Mouse (Mus musculus) embryonic facial prominence, embryonic 14.5 days (tissue): Measurements from ENCODE around the gene Stat5b. TPM values are rescaled to one million over a fixed set of nuclear protein-coding genes. Genes with fewer than 3 reads are reported as not detected.

Source experiments
- ATAC-seq: fragments of 200-750 bp; cut with Nextera tagmentation; 2 replicates; pipeline ENCODE4 v1.8.0; 2017; ENCODE audit warnings: low read depth, moderate number of reproducible peaks, moderate TSS enrichment
- DNase-seq: peaks from one replicate; pipeline ENCODE4 v3.0.0-alpha.2; 2015; ENCODE audit warnings: low spot score
- H3K27ac ChIP-seq: fragments of 300-500 bp; sonication (generic); replicated peaks from 2 replicates; pipeline ENCODE4 v1.5.1; 2014; ENCODE audit warnings: low read depth, mild to moderate bottlenecking, low read length, moderate library complexity
- H3K27me3 ChIP-seq: fragments of 300-500 bp; sonication (generic); replicated peaks from 2 replicates; pipeline ENCODE4 v1.6.1; 2014; ENCODE audit warnings: low read length; ENCODE audit not compliant: control insufficient read depth, insufficient read depth
- H3K36me3 ChIP-seq: fragments of 300-500 bp; sonication (generic); 2 replicates; pipeline ENCODE4 v1.6.1; 2014; ENCODE audit warnings: low read length, mixed read lengths; ENCODE audit not compliant: control insufficient read depth, insufficient read depth
- H3K4me1 ChIP-seq: fragments of 300-500 bp; sonication (generic); 2 replicates; pipeline ENCODE4 v1.6.1; 2014; ENCODE audit warnings: antibody characterized with exemption, low read length; ENCODE audit not compliant: control insufficient read depth, insufficient read depth
- H3K4me2 ChIP-seq: fragments of 300-500 bp; sonication (generic); 2 replicates; pipeline ENCODE4 v1.6.1; 2014; ENCODE audit warnings: low read depth, mild to moderate bottlenecking, low read length, moderate library complexity, mixed read lengths
- H3K4me3 ChIP-seq: fragments of 300-500 bp; sonication (generic); 2 replicates; pipeline ENCODE4 v1.5.1; 2014; ENCODE audit warnings: low read depth, mild to moderate bottlenecking, low read length
- H3K9ac ChIP-seq: fragments of 300-500 bp; sonication (generic); 2 replicates; pipeline ENCODE4 v1.6.1; 2014; ENCODE audit warnings: low read depth, mild to moderate bottlenecking, low read length, moderate library complexity, mixed read lengths
- H3K9me3 ChIP-seq: fragments of 300-500 bp; sonication (generic); 2 replicates; pipeline ENCODE4 v1.6.1; 2016; ENCODE audit warnings: low read length; ENCODE audit not compliant: control insufficient read depth
- WGBS: fragments of 180-500 bp; shearing (Covaris S2); extraction: QIAGEN DNeasy Blood & Tissue Kit; methylation state at CpG from one replicate; pipeline ENCODE4 v1.1.7; 2014; 5-methylcytosine and 5-hydroxymethylcytosine counted together
- polyA plus RNA-seq: library from polyadenylated mRNA; unstranded; fragments of >200 nt; fragmentation: Nextera tagmentation; extraction: Ambion mirVana; gene quantifications from 2 replicates; pipeline ENCODE4 v1.2.1, GENCODE M21; 2014

Gene Stat5b
- polyA plus RNA-seq, 1 experiment from 2014 or later, result 27.6 TPM

- Histone ChIP-seq H3K36me3 (peaks cover 65% of the 10 kb centered on the region), H3K4me1 (no peaks in the 10 kb centered on the region)
Observed at GRCm38 (mm10) chr11:100891256-100892123, 41.0 kb upstream of the Stat5b start.

GRCm38 (mm10) chr11:100890481-100890880 lies 40.0 kb upstream of the Stat5b start:
- 73% methylated on average over 6 of the region's 6 CpGs for WGBS
- DNase-seq (peak; percentile 17), ATAC-seq (no peak)
- Histone ChIP-seq H3K9me3 (no peaks in the 10 kb centered on the region), H3K27ac (no peak overlapping the region), H3K36me3 (peaks cover 69% of the 10 kb centered on the region), H3K9ac (no peak overlapping the region), H3K27me3 (no peaks in the 10 kb centered on the region), H3K4me3 (no peak overlapping the region), H3K4me1 (no peaks in the 10 kb centered on the region), H3K4me2 (no peak overlapping the region)

More at GRCm38 (mm10) chr11:100891256-100892123, 41.0 kb upstream of the Stat5b start:
- Histone ChIP-seq H3K27ac (no peak overlapping the region), H3K4me2 (no peak overlapping the region), H3K27me3 (no peaks in the 10 kb centered on the region), H3K4me3 (no peak overlapping the region), H3K9me3 (no peaks in the 10 kb centered on the region), H3K9ac (no peak overlapping the region)
- ATAC-seq (no peak), DNase-seq (no peak)
- 72% methylated on average over 15 of the region's 15 CpGs for WGBS

GRCm38 (mm10) chr11:100888348-100888820 lies 37.9 kb upstream of the Stat5b start:
- H3K27me3 ChIP-seq, result no peaks in the 10 kb centered on the region
- H3K4me2 ChIP-seq, result no peak overlapping the region
- DNase-seq (no peak), ATAC-seq (no peak)
- no peaks in the 10 kb centered on the region for H3K4me1 ChIP-seq
- WGBS, result 71% methylated on average over 10 of the region's 10 CpGs
- no peak overlapping the region for H3K9ac ChIP-seq
- no peak overlapping the region for H3K27ac ChIP-seq
- no peaks in the 10 kb centered on the region for H3K9me3 ChIP-seq
- H3K4me3 ChIP-seq, result no peak overlapping the region
- H3K36me3 ChIP-seq, result peaks cover 64% of the 10 kb centered on the region

- H3K9ac ChIP-seq, result no peak overlapping the region
- WGBS, result 68% methylated on average over 3 of the region's 3 CpGs
- peaks cover 59% of the 10 kb centered on the region for H3K36me3 ChIP-seq
Observed at GRCm38 (mm10) chr11:100887764-100888163, 37.2 kb upstream of the Stat5b start.

GRCm38 (mm10) chr11:100887236-100887635 lies 36.7 kb upstream of the Stat5b start:
- no peak for DNase-seq
- 88% methylated on average over 4 of the region's 4 CpGs for WGBS
- H3K36me3 ChIP-seq, result peaks cover 53% of the 10 kb centered on the region
- no peak overlapping the region for H3K9ac ChIP-seq
- no peak overlapping the region for H3K4me2 ChIP-seq
- no peaks in the 10 kb centered on the region for H3K27me3 ChIP-seq
- H3K9me3 ChIP-seq, result no peaks in the 10 kb centered on the region
- H3K4me1 ChIP-seq, result no peaks in the 10 kb centered on the region
- no peak overlapping the region for H3K27ac ChIP-seq
- H3K4me3 ChIP-seq, result no peak overlapping the region
- ATAC-seq, result no peak

More at GRCm38 (mm10) chr11:100887764-100888163, 37.2 kb upstream of the Stat5b start:
- no peaks in the 10 kb centered on the region for H3K27me3 ChIP-seq
- no peaks in the 10 kb centered on the region for H3K4me1 ChIP-seq
- no peak overlapping the region for H3K27ac ChIP-seq
- no peak overlapping the region for H3K4me3 ChIP-seq
- DNase-seq, result no peak
- no peak for ATAC-seq
- no peaks in the 10 kb centered on the region for H3K9me3 ChIP-seq
- no peak overlapping the region for H3K4me2 ChIP-seq

- WGBS, result 58% methylated on average over 8 of the region's 8 CpGs
- no peaks in the 10 kb centered on the region for H3K27me3 ChIP-seq
- no peak overlapping the region for H3K9ac ChIP-seq
- DNase-seq, result no peak
- H3K9me3 ChIP-seq, result no peaks in the 10 kb centered on the region
- no peak for ATAC-seq
- no peaks in the 10 kb centered on the region for H3K4me1 ChIP-seq
- H3K4me3 ChIP-seq, result no peak overlapping the region
- H3K27ac ChIP-seq, result no peak overlapping the region
- H3K36me3 ChIP-seq, result peaks cover 50% of the 10 kb centered on the region
- no peak overlapping the region for H3K4me2 ChIP-seq
Observed at GRCm38 (mm10) chr11:100886188-100886740, 35.7 kb upstream of the Stat5b start.

- Histone ChIP-seq H3K9ac (no peak overlapping the region), H3K27ac (no peak overlapping the region), H3K27me3 (no peaks in the 10 kb centered on the region), H3K4me2 (no peak overlapping the region), H3K4me1 (no peaks in the 10 kb centered on the region), H3K9me3 (no peaks in the 10 kb centered on the region), H3K36me3 (peaks cover 42% of the 10 kb centered on the region), H3K4me3 (no peak overlapping the region)
- ATAC-seq (no peak), DNase-seq (no peak)
Observed at GRCm38 (mm10) chr11:100885472-100885871, 34.9 kb upstream of the Stat5b start.

- peaks cover 28% of the 10 kb centered on the region for H3K36me3 ChIP-seq
- DNase-seq (no peak), ATAC-seq (no peak)
- no peaks in the 10 kb centered on the region for H3K9me3 ChIP-seq
- WGBS, result 84% methylated on average over 10 of the region's 10 CpGs
- no peak overlapping the region for H3K27ac ChIP-seq
- H3K4me1 ChIP-seq, result no peaks in the 10 kb centered on the region
- no peak overlapping the region for H3K4me2 ChIP-seq
- H3K27me3 ChIP-seq, result no peaks in the 10 kb centered on the region
- no peak overlapping the region for H3K4me3 ChIP-seq
- H3K9ac ChIP-seq, result no peak overlapping the region
Observed at GRCm38 (mm10) chr11:100883640-100884039, 33.1 kb upstream of the Stat5b start.
